Comparison of ENCODE assay signal across 28 mouse cellular contexts in genomic region chr4:128984600-128984999, GRCm38 (mm10). TPM values are rescaled to one million over a fixed set of nuclear protein-coding genes. Genes with fewer than 3 reads are reported as not detected.
DNase-seq lines count a peak whose midpoint lies in the region; ATAC-seq and TF ChIP-seq lines count a peak whose summit lies in the region.
"Had no signal": no experiment of that assay in that cellular context is flagged by ENCODE, and none has a peak within 500 bp of the region (broad histone marks: within the 10 kb centered on the region; RNA-seq: fewer than 3 reads in every experiment).

No protein-coding gene starts in this region.

- DNase-seq in gastrocnemius, adult 2 months = no peak
- no peak for DNase-seq in gastrocnemius, postnatal 25 days
- peak; percentile 84 for DNase-seq in kidney, adult 9 months
- no peak for DNase-seq in kidney, postnatal 14 days
- no peak for DNase-seq in liver, postnatal 0 days
- DNase-seq in liver, embryonic 11.5 days (ENCODE audit: low spot score) = no peak
- no peak for DNase-seq in forebrain, postnatal 0 days
- DNase-seq: adrenal gland, postnatal 10 days; cerebellum, adult 11-12 months; cerebellum, adult 9-11 months; embryo, embryonic 11 days; heart, adult 2 months; layer of hippocampus, adult 9-11 months; liver, embryonic 13.5 days; lung, embryonic 14.5 days; lung, postnatal 14 days; retina, postnatal 1 day; right cerebral cortex, postnatal 14 days had no signal

- H3K4me2 ChIP-seq in liver, postnatal 0 days (ENCODE audit: low read depth, low read length) = no peak overlapping the region
- no peak overlapping the region for H3K4me2 ChIP-seq in liver, embryonic 11.5 days
- H3K4me2 ChIP-seq in forebrain, postnatal 0 days (ENCODE audit: low read depth) = no peak overlapping the region
- H3K4me2 ChIP-seq: embryonic facial prominence, embryonic 12.5 days; heart, embryonic 12.5 days; liver, embryonic 13.5 days; lung, embryonic 14.5 days; midbrain, embryonic 15.5 days; neural tube, embryonic 15.5 days; stomach, embryonic 15.5 days had no signal

- H3K27ac ChIP-seq in gastrocnemius, adult 2 months = 0 out of 2 replicates have a peak overlapping the region, but pooled peaks have one; percentile 16
- H3K27ac ChIP-seq in liver, postnatal 0 days (ENCODE audit: low read depth) = peak overlapping the region; percentile 91
- no peak overlapping the region for H3K27ac ChIP-seq in liver, embryonic 11.5 days (ENCODE audit: low read depth, low read length)
- H3K27ac ChIP-seq in forebrain, postnatal 0 days (ENCODE audit: low read depth, low read length) = no peak overlapping the region
- H3K27ac ChIP-seq: embryonic facial prominence, embryonic 12.5 days; heart, adult 2 months; hindbrain, embryonic 10.5 days; midbrain, embryonic 10.5 days; midbrain, embryonic 15.5 days; neural tube, embryonic 15.5 days; stomach, embryonic 15.5 days had no signal

- WGBS in liver, postnatal 0 days (ENCODE audit: insufficient replicate concordance) = 50% methylated on average over 3 of the region's 3 CpGs
- 64% methylated on average over 3 of the region's 3 CpGs for WGBS in liver, embryonic 11.5 days
- 85% methylated on average over 3 of the region's 3 CpGs for WGBS in forebrain, postnatal 0 days

- H3K9me3 ChIP-seq in liver, postnatal 0 days (ENCODE audit: low read length) = no peaks in the 10 kb centered on the region
- H3K9me3 ChIP-seq in liver, embryonic 11.5 days (ENCODE audit: control insufficient read depth, low read length) = no peaks in the 10 kb centered on the region
- no peaks in the 10 kb centered on the region for H3K9me3 ChIP-seq in forebrain, postnatal 0 days (ENCODE audit: low read length)
- H3K9me3 ChIP-seq: G1E; heart, embryonic 12.5 days; hindbrain, embryonic 10.5 days; liver, embryonic 13.5 days; midbrain, embryonic 10.5 days; midbrain, embryonic 15.5 days; neural tube, embryonic 15.5 days; stomach, embryonic 15.5 days had no signal

- no peaks in the 10 kb centered on the region for H3K36me3 ChIP-seq in liver, postnatal 0 days (replicated peaks; ENCODE audit: insufficient read depth, low read length)
- H3K36me3 ChIP-seq in liver, embryonic 11.5 days (ENCODE audit: control insufficient read depth, insufficient read depth, low read length) = no peaks in the 10 kb centered on the region
- no peaks in the 10 kb centered on the region for H3K36me3 ChIP-seq in forebrain, postnatal 0 days (ENCODE audit: insufficient read depth)
- H3K36me3 ChIP-seq: embryonic facial prominence, embryonic 12.5 days; G1E; heart, embryonic 12.5 days; hindbrain, embryonic 10.5 days; liver, embryonic 13.5 days; midbrain, embryonic 10.5 days; midbrain, embryonic 15.5 days; neural tube, embryonic 15.5 days; stomach, embryonic 15.5 days had no signal

- no peak overlapping the region for H3K9ac ChIP-seq in liver, postnatal 0 days (replicated peaks)
- H3K9ac ChIP-seq in liver, embryonic 11.5 days (ENCODE audit: low read depth, low read length) = no peak overlapping the region
- no peak overlapping the region for H3K9ac ChIP-seq in forebrain, postnatal 0 days
- H3K9ac ChIP-seq: embryonic facial prominence, embryonic 12.5 days; heart, embryonic 12.5 days; liver, embryonic 13.5 days; lung, embryonic 14.5 days; midbrain, embryonic 15.5 days; neural tube, embryonic 15.5 days; stomach, embryonic 15.5 days had no signal

- intact Hi-C loops in gastrocnemius, adult 2 months (cut with DNase I) = no loop called here

- TF ChIP-seq EP300 in liver, postnatal 0 days (IDR thresholded peaks at IDR 0.05; ENCODE audit: low read depth) = no peak

- H3K4me1 ChIP-seq in liver, postnatal 0 days (ENCODE audit: insufficient read depth) = peaks cover 31% of the 10 kb centered on the region
- H3K4me1 ChIP-seq in liver, embryonic 11.5 days (replicated peaks; ENCODE audit: control insufficient read depth, insufficient read depth, low read length) = no peaks in the 10 kb centered on the region; the same call in none of the 2 replicates
- H3K4me1 ChIP-seq in forebrain, postnatal 0 days (ENCODE audit: insufficient read depth) = no peaks in the 10 kb centered on the region
- H3K4me1 ChIP-seq: embryonic facial prominence, embryonic 12.5 days; midbrain, embryonic 15.5 days; neural tube, embryonic 15.5 days; stomach, embryonic 15.5 days had no signal

- no peak overlapping the region for H3K4me3 ChIP-seq in gastrocnemius, adult 2 months
- H3K4me3 ChIP-seq in liver, postnatal 0 days (ENCODE audit: low read depth, low read length) = no peak overlapping the region
- no peak overlapping the region for H3K4me3 ChIP-seq in liver, embryonic 11.5 days (ENCODE audit: low read depth, low read length)
- no peak overlapping the region for H3K4me3 ChIP-seq in forebrain, postnatal 0 days (ENCODE audit: low read depth, low read length)
- H3K4me3 ChIP-seq: embryonic facial prominence, embryonic 12.5 days; heart, adult 2 months; heart, embryonic 12.5 days; hindbrain, embryonic 10.5 days; liver, embryonic 13.5 days; midbrain, embryonic 10.5 days; midbrain, embryonic 15.5 days; neural tube, embryonic 15.5 days; stomach, embryonic 15.5 days had no signal

- no peaks in the 10 kb centered on the region for H3K27me3 ChIP-seq in liver, postnatal 0 days (ENCODE audit: insufficient read depth, low read length)
- no peaks in the 10 kb centered on the region for H3K27me3 ChIP-seq in liver, embryonic 11.5 days (replicated peaks; ENCODE audit: control insufficient read depth, insufficient read depth, low read length)
- no peaks in the 10 kb centered on the region for H3K27me3 ChIP-seq in forebrain, postnatal 0 days (ENCODE audit: insufficient read depth, low read length)
- H3K27me3 ChIP-seq: embryonic facial prominence, embryonic 12.5 days; heart, embryonic 12.5 days; midbrain, embryonic 15.5 days; neural tube, embryonic 15.5 days; stomach, embryonic 15.5 days had no signal

- TF ChIP-seq CTCF in gastrocnemius, adult 2 months (IDR thresholded peaks at IDR 0.05) = no peak
- TF ChIP-seq CTCF in liver, postnatal 0 days (IDR thresholded peaks at IDR 0.05; ENCODE audit: low read depth) = no peak
- no peak for TF ChIP-seq CTCF in forebrain, postnatal 0 days (IDR thresholded peaks at IDR 0.05; ENCODE audit: low read depth)

- no peak for ATAC-seq in liver, postnatal 0 days
- no peak for ATAC-seq in liver, embryonic 11.5 days (replicated peaks; ENCODE audit: low FRiP score)
- ATAC-seq in forebrain, postnatal 0 days = no peak
- ATAC-seq: forebrain, embryonic 14.5 days; hindbrain, embryonic 16.5 days; midbrain, embryonic 15.5 days had no signal

RNA-seq across cellular contexts. Expression of gene Ak2, which starts 7.2 kb away (rescaled TPM):
- total RNA-seq in gastrocnemius, adult 2 months (2021) = 10 to 100 TPM; 27.8 to 31.3 TPM
- 10 to 100 TPM; 27.4 to 36.0 TPM for total RNA-seq in gastrocnemius, postnatal 25 days (2021)
- 276 and 291 TPM in 2 replicates for polyA plus RNA-seq in liver, postnatal 0 days (2015; fragmentation: Nextera tagmentation; extraction: Ambion mirVana)
- polyA plus RNA-seq in liver, embryonic 11.5 days (2014; fragmentation: Nextera tagmentation; extraction: Ambion mirVana) = 235 and 256 TPM in 2 replicates
- 30.8 and 33.0 TPM in 2 replicates for total RNA-seq in forebrain, postnatal 0 days (2014; rRNA removed)
- polyA plus RNA-seq in forebrain, postnatal 0 days (2015; fragmentation: Nextera tagmentation; extraction: Ambion mirVana) = 58.5 and 64.2 TPM in 2 replicates

RNA-seq across cellular contexts. Expression of gene Azin2, which starts 22.4 kb away (rescaled TPM):
- total RNA-seq in gastrocnemius, adult 2 months (2021) = 1 to 10 TPM; 1.2 to 2.2 TPM
- 1 to 10 TPM; 1.8 to 3.1 TPM for total RNA-seq in gastrocnemius, postnatal 25 days (2021)
- polyA plus RNA-seq in liver, postnatal 0 days (2015; fragmentation: Nextera tagmentation; extraction: Ambion mirVana) = 1.6 and 1.8 TPM in 2 replicates
- polyA plus RNA-seq in liver, embryonic 11.5 days (2014; fragmentation: Nextera tagmentation; extraction: Ambion mirVana) = 4.6 and 5.8 TPM in 2 replicates
- total RNA-seq in forebrain, postnatal 0 days (2014; rRNA removed) = 19.2 and 23.4 TPM in 2 replicates
- polyA plus RNA-seq in forebrain, postnatal 0 days (2015; fragmentation: Nextera tagmentation; extraction: Ambion mirVana) = 16.4 and 18.0 TPM in 2 replicates
- total RNA-seq: G1E had no signal
- polyA plus RNA-seq: G1E had no signal

Comparison
In these comparisons a context has a peak if more than half of its experiments do, and no peak if none do; other contexts are left out.
1. H3K27ac ChIP-seq: peak in gastrocnemius, adult 2 months (single experiment) and liver, postnatal 0 days (single experiment); none in liver, embryonic 11.5 days (single experiment) and forebrain, postnatal 0 days (single experiment).